Mouse (Mus musculus) lung, adult 2 months (tissue): ENCODE data around the gene Stxbp6. TPM values are rescaled to one million over a fixed set of nuclear protein-coding genes. Genes with fewer than 3 reads are reported as not detected.

Source experiments
- DNase-seq: peaks from one replicate; pipeline ENCODE4 v3.0.0; 2022
- H3K4me1 ChIP-seq: fragments of 200-500 bp; 2 replicates; pipeline ENCODE4 v1.6.1; 2011; ENCODE audit warnings: low read length; ENCODE audit not compliant: control insufficient read depth, insufficient read depth
- H3K4me3 ChIP-seq: fragments of 200-500 bp; replicated peaks from 2 replicates; pipeline ENCODE3; 2011; ENCODE audit warnings: low read depth, mild to moderate bottlenecking, control low read depth, low read length; ENCODE audit errors: extremely low read depth
- CTCF ChIP-seq: fragments of 200-500 bp; IDR thresholded peaks from 2 replicates; pipeline ENCODE4 v1.5.1; 2011; ENCODE audit warnings: mild to moderate bottlenecking, low read length, control low read depth; ENCODE audit not compliant: insufficient read depth
- POLR2A ChIP-seq: fragments of 200-500 bp; IDR thresholded peaks from 2 replicates; pipeline ENCODE4 v1.6.1; 2011; ENCODE audit warnings: low read depth, mild to moderate bottlenecking, control low read depth, low read length, borderline replicate concordance; ENCODE audit errors: extremely low read depth
- WGBS: fragments of 180-500 bp; shearing (Covaris S2); methylation state at CpG from one replicate; pipeline ENCODE4 v1.1.7; 2018; 5-methylcytosine and 5-hydroxymethylcytosine counted together
- polyA plus RNA-seq: library from polyadenylated mRNA; depleted of rRNA; stranded (reverse); fragments of >200 nt; gene quantifications from 2 replicates; pipeline ENCODE4 v1.2.3, GENCODE M21; 2012

The Stxbp6 gene
- polyA plus RNA-seq, 1 experiment: 24.5 TPM

DNA sequence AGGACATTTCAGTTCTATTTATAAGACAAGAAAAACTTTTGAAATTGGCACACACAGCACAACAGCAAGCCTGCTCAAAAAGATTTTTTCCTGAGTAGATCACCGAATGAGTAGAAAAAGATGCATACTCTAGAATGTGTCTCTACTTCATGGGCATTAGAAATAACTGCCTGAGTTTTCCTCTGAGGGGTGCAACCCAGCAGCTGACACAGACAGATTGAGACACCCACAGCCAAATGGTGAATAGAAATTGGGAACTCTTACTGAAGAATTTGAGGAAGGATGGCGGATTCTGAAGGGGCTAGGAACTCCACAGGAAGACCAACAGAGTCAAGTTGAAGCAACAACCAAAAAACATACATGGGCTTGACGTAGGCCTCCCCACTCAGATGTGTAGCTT lies 43.8 kb downstream of the Stxbp6 start:
- no peak overlapping the region for H3K4me3 ChIP-seq
- DNase-seq: no peak
- TF ChIP-seq POLR2A: no peak
- TF ChIP-seq CTCF: no peak
- WGBS: 79% methylated on average over 3 of the region's 3 CpGs
- H3K4me1 ChIP-seq: no peaks in the 10 kb centered on the region

- TF ChIP-seq CTCF (no peak), POLR2A (no peak)
- H3K4me3 ChIP-seq: no peak overlapping the region
- peaks cover 2% of the 10 kb centered on the region for H3K4me1 ChIP-seq
- 66% methylated on average over 1 of the region's 1 CpGs for WGBS
- no peak for DNase-seq
These were observed 48.2 kb downstream of the Stxbp6 start for GRCm38 (mm10) chr12:45026347-45026746.

GRCm38 (mm10) chr12:45020018-45020417 lies 54.5 kb downstream of the Stxbp6 start:
- 70% methylated on average over 3 of the region's 3 CpGs for WGBS
- TF ChIP-seq CTCF (no peak), POLR2A (no peak)
- H3K4me1 ChIP-seq: peaks cover 5% of the 10 kb centered on the region
- no peak for DNase-seq
- no peak overlapping the region for H3K4me3 ChIP-seq

DNA sequence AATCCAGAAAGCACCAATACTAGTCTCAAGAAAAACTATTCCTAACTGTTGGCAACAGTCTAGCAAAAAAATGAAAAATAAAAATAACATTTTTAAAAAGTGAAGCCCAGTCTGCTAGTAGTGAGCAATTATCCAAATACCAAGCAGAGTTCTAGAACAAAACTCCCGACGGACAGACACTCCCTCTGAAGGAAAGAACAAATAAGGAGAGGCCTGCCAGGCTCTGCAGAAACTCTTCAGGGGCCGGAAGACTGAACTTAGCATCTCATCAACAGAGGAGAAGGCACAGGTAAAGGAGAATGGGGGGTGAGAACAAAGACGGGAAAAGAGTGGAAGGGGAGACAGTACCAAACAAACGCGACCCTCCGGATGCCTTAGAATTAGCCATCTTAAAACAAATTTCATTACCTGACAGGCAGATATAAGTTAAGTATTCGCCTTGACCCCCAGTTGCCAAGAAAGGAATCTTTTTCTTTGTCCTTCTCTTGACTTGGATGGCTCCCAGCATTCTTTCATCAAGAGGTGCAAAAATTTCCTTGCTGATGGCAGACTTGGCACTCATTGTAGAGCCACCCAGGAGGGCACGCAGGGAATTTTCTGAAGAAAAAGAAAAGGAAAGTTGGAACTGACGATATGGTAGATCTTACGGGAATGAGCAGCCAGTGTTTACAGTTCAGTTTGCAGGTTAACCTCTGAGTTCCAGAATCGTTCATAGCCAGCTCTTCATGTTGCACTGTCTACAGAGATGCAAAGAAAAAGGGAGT lies 55.3 kb downstream of the Stxbp6 start:
- Histone ChIP-seq H3K4me3 (no peak overlapping the region), H3K4me1 (peaks cover 4% of the 10 kb centered on the region)
- TF ChIP-seq POLR2A: no peak
- TF ChIP-seq CTCF: no peak
- WGBS: 45% methylated on average over 12 of the region's 12 CpGs
- no peak for DNase-seq

- Histone ChIP-seq H3K4me3 (no peak overlapping the region), H3K4me1 (peaks cover 6% of the 10 kb centered on the region; the same call in 1 of the 2 replicates)
- no peak for TF ChIP-seq CTCF
- no peak for TF ChIP-seq POLR2A
- DNase-seq: no peak
- 30% methylated on average over 5 of the region's 5 CpGs for WGBS
These were observed 61.2 kb downstream of the Stxbp6 start for GRCm38 (mm10) chr12:45013246-45013756.

DNA sequence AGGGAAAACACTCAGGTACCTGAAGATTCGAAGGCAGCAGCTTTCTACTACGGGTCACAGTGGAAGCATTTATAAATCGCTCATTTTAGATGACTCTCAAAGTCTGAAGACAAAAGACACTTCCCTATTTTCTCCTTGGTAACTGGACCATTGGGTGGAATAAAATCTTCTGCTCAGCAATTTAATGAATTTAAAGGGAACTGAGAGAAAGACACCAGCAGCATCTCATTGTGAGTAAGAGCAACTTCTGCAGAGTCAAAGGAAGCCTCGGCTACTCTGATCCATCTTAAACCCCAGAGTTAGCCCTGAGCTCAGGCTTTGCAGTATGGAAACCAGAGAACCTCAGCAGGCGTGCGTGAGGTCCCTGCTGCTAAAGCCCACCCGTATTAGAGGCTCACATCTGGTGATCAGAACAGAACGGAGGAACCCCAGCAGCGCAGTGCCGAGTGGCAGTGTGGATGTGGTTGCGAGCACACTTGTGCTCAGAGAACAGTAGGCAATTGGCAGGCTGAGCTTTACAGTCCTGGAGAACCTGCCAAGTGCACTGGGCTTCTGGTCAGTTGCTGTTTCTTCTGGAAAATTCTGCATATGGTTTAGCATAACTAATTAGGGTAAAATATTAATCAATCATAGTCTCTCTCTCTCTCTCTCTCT lies 62.9 kb downstream of the Stxbp6 start:
- no peak for DNase-seq
- 75% methylated on average over 11 of the region's 11 CpGs for WGBS
- Histone ChIP-seq H3K4me3 (no peak overlapping the region), H3K4me1 (peaks cover 9% of the 10 kb centered on the region)
- TF ChIP-seq CTCF: no peak
- TF ChIP-seq POLR2A: no peak

- Histone ChIP-seq H3K4me1 (peaks cover 9% of the 10 kb centered on the region), H3K4me3 (no peak overlapping the region)
- TF ChIP-seq POLR2A (no peak), CTCF (no peak)
- no peak for DNase-seq
These were observed 63.5 kb downstream of the Stxbp6 start for GRCm38 (mm10) chr12:45011006-45011405.

DNA sequence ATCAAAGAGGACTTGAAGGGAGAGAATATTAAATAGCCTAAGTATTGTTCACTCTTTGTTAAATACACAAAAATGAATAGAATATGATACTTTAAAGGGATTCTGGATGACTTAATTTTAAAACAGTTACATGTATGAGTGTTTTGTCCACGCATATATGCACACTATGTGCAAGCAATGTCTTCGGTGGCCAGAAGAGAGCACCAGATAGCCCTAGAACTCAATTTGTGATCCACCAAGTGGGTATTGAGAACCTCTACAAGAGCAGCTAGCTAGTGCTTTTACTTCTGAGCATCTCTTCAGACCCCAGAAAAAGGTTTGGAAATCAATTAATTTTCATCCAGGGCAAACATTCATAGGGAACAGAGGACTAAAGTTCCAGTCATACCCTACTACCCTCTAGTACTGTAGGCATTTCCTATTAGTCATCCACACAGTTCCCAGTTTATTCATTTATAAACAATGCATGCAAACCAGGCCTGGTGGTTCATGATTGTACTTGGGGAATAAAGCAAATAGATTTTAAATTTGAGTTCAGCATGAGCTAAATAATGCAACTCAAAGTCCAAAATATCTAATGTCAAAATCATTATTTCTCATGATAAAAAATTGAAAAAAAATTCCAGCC lies 64.4 kb downstream of the Stxbp6 start:
- no peak for DNase-seq
- Histone ChIP-seq H3K4me1 (peaks cover 9% of the 10 kb centered on the region), H3K4me3 (no peak overlapping the region)
- 93% methylated on average over 2 of the region's 2 CpGs for WGBS
- TF ChIP-seq POLR2A: no peak
- TF ChIP-seq CTCF: no peak

DNA sequence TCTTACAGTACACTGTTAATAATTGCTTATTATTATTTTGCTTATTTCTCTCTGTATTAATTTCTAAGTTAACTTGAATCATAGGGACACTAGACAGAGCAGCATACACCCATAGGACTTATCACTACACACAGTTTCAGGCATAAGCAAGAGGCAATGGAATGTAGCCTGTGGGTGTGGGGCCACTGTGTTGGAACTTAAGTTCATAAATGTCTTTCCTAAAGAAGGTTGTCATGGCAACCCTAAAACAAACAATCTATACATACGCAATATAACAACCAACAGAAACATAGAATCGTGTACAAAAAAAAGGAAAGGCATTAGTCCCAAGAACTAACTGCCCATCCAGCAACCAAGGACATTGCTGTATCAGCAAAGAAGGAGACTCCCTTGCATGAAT lies 67.9 kb downstream of the Stxbp6 start:
- WGBS: 34% methylated on average over 2 of the region's 2 CpGs
- Histone ChIP-seq H3K4me3 (no peak overlapping the region), H3K4me1 (peaks cover 6% of the 10 kb centered on the region)
- DNase-seq: no peak
- no peak for TF ChIP-seq POLR2A
- no peak for TF ChIP-seq CTCF
